Mouse (Mus musculus) heart, embryonic 16.5 days (tissue): ENCODE results near the gene Asb18. TPM values are rescaled to one million over a fixed set of nuclear protein-coding genes. Genes with fewer than 3 reads are reported as not detected.

Experiments
- ATAC-seq: fragments of 200-750 bp; cut with Nextera tagmentation; replicated peaks from 2 replicates; pipeline ENCODE4 v1.8.0; 2017; ENCODE audit warnings: moderate number of reproducible peaks; ENCODE audit not compliant: insufficient read depth, low FRiP score; ENCODE audit errors: extremely low read depth
- H3K27ac ChIP-seq: fragments of 300-500 bp; sonication (generic); 2 replicates; pipeline ENCODE4 v1.5.1; 2014; ENCODE audit warnings: mild to moderate bottlenecking, low read length, control low read depth, moderate library complexity
- H3K27me3 ChIP-seq: fragments of 300-500 bp; sonication (generic); 2 replicates; pipeline ENCODE4 v1.6.1; 2014; ENCODE audit warnings: low read length, mixed read lengths; ENCODE audit not compliant: control insufficient read depth, insufficient read depth
- H3K36me3 ChIP-seq: fragments of 300-500 bp; sonication (generic); 2 replicates; pipeline ENCODE4 v1.6.1; 2014; ENCODE audit not compliant: control insufficient read depth, insufficient read depth
- H3K4me1 ChIP-seq: fragments of 300-500 bp; sonication (generic); 2 replicates; pipeline ENCODE4 v1.6.1; 2014; ENCODE audit warnings: low read length, mixed read lengths; ENCODE audit not compliant: control insufficient read depth, insufficient read depth
- H3K4me2 ChIP-seq: fragments of 300-500 bp; sonication (generic); 2 replicates; pipeline ENCODE4 v1.6.1; 2014; ENCODE audit warnings: low read depth, mild to moderate bottlenecking, control low read depth, low read length
- H3K4me3 ChIP-seq: fragments of 300-500 bp; sonication (generic); 2 replicates; pipeline ENCODE4 v1.5.1; 2014; ENCODE audit warnings: mild to moderate bottlenecking, control low read depth, low read length
- H3K9ac ChIP-seq: fragments of 300-500 bp; sonication (generic); 2 replicates; pipeline ENCODE4 v1.6.1; 2014; ENCODE audit warnings: low read length, control low read depth
- H3K9me3 ChIP-seq: fragments of 300-500 bp; sonication (generic); replicated peaks from 2 replicates; pipeline ENCODE4 v1.6.1; 2016; ENCODE audit warnings: low read length; ENCODE audit not compliant: control insufficient read depth
- WGBS: fragments of 180-500 bp; shearing (Covaris S2); extraction: QIAGEN DNeasy Blood & Tissue Kit; methylation state at CpG from one replicate; pipeline ENCODE4 v1.1.7; 2014; 5-methylcytosine and 5-hydroxymethylcytosine counted together
- polyA plus RNA-seq: library from polyadenylated mRNA; unstranded; fragments of >200 nt; fragmentation: Nextera tagmentation; extraction: Ambion mirVana; gene quantifications from 2 replicates; pipeline ENCODE4 v1.2.1, GENCODE M21; 2015

Gene Asb18
- polyA plus RNA-seq, 1 experiment from 2014 or later = 0.79 TPM

DNA sequence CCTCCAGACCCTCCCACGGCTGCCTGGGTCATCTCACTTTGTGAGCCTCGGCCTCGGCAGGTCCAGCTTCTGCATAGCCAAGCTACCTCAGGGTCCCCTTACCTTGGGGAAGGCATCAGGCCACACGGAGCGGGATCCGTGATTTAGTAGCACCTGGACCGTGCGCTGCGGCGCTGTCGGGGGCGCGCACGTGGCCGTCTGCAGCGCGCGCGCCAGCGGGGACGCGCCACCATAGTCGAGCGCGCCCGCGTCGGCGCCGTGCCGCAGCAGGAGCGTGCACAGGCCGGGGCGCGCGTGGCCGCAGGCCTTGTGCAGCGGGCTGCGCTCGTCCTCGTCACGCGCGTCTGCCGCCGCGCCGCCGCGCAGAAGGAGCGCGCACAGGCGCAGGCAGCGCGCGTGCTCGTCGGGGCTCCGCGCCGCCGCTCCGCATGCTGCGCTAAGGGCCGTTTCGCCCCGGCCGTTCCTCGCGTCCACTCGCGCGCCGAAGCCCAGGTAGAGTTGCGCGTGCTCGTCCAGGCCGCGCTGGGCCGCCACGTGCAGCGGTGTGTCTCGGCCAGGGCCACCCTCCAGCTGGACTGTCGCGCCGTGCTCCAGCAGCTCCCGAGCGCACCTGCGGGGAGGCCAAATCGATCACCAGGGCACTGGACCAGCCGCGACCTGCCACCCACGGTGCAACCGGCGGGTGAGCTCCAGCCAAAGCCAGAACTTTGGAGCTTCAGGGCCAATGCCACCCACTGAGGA lies 46.2 kb downstream of the Asb18 start:
- under 1% methylated on average over 95 of the region's 95 CpGs for WGBS
- 0 out of 2 replicates have a peak, but pooled peaks have one; percentile 18 for ATAC-seq

DNA sequence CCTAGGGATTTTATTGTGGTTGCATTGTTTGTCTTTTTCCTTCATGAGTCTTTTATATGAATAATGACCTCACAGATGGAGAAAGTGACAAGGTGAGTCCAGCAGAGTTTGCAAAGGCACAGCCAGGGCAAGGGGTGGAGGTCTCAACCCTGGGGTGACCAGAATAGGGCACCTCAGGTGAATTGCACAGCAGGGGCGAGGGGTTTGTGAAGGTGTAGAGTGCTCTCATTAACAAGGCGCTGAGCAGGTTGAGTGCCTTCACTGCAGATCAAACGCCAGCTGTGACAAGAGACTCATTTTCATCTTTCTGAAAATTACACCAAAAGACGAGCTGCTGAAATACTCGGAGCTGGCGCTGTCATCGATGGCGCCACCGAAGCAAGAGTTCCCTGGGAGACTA lies 46.9 kb downstream of the Asb18 start:
- no peak for ATAC-seq

More for the DNA sequence above, 46.2 kb downstream of the Asb18 start:
- Histone ChIP-seq H3K4me3 (peak overlapping the region; percentile 65), H3K4me1 (no peaks in the 10 kb centered on the region), H3K9ac (peak overlapping the region; percentile 69), H3K9me3 (no peaks in the 10 kb centered on the region), H3K4me2 (peak overlapping the region; percentile 94), H3K27ac (no peak overlapping the region), H3K36me3 (no peaks in the 10 kb centered on the region), H3K27me3 (peaks cover 55% of the 10 kb centered on the region)

DNA sequence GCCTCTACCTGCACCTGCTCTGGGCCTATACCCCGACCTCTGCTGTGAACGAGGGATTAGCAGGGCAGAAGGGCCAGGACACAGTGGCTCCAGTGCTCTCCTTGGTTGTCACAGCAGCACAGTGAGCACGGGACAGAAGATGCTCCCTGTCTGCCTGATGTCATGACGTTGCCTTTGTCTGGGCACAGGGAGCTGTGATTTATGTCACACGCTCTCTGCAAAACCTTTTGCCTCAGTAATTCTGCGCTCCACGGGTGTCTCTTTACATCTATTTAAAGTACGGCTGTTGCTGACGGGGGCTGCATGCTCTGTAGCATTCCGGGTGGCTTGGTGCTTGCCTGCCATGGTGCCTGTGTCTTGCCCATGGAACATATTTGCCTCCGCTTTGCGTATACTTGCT lies 50.0 kb downstream of the Asb18 start:
- no peak overlapping the region for H3K27ac ChIP-seq
- H3K4me3 ChIP-seq = no peak overlapping the region
- H3K9ac ChIP-seq = no peak overlapping the region
- peaks cover 42% of the 10 kb centered on the region for H3K27me3 ChIP-seq
- 72% methylated on average over 12 of the region's 12 CpGs for WGBS
- H3K4me1 ChIP-seq = no peaks in the 10 kb centered on the region
- ATAC-seq = no peak
- no peak overlapping the region for H3K4me2 ChIP-seq
- H3K36me3 ChIP-seq = no peaks in the 10 kb centered on the region
- H3K9me3 ChIP-seq = no peaks in the 10 kb centered on the region

More for the DNA sequence above, 46.9 kb downstream of the Asb18 start:
- Histone ChIP-seq H3K27me3 (peaks cover 62% of the 10 kb centered on the region), H3K27ac (no peak overlapping the region), H3K4me3 (peak overlapping the region; percentile 65; the same call in 1 of the 2 replicates), H3K4me2 (peak overlapping the region; percentile 94), H3K36me3 (no peaks in the 10 kb centered on the region), H3K9me3 (no peaks in the 10 kb centered on the region), H3K4me1 (no peaks in the 10 kb centered on the region), H3K9ac (no peak overlapping the region)
- 23% methylated on average over 9 of the region's 9 CpGs for WGBS

DNA sequence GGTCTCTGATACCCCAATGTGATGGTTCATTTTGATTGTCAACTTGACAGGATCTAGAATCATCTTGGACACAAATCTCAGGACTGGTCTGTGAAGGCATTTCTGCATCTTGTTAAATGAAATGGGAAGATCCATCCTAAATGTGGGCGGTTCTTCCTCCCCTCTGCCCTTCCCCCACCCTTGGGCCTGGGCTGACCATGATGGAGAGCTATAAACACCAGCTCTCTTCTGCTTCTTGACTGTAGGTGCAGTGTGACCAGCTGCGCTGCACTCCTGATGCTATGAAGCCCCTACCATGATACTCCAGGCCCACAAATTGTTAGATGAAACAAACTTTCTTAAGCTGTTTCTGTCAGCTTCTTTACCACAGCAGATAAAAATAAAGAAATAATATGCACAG lies 51.2 kb downstream of the Asb18 start:
- Histone ChIP-seq H3K4me2 (no peak overlapping the region), H3K4me3 (no peak overlapping the region), H3K9ac (no peak overlapping the region), H3K9me3 (no peaks in the 10 kb centered on the region), H3K27me3 (peaks cover 33% of the 10 kb centered on the region), H3K27ac (no peak overlapping the region), H3K4me1 (no peaks in the 10 kb centered on the region), H3K36me3 (no peaks in the 10 kb centered on the region)
- no peak for ATAC-seq
- WGBS = 86% methylated on average over 2 of the region's 2 CpGs

DNA sequence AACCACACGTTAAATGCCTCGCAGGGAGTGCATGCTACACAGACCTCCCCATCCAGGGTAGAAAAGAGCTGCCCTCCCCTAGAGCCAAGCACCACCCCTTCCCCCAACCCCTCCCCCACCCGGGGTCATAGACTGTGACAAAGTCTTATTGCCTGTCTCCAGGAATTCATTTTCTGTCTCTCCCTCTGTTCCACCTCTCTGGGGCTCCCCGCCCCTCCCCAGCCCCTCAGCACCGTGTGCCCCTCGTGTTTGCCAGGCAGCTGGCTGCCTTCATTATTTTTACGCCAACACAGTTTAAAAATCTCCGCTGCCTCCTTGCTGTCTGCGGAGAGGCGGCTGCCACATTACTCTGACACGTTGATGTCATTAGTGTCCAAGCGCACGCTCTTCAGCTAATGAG lies 52.4 kb downstream of the Asb18 start:
- H3K36me3 ChIP-seq = no peaks in the 10 kb centered on the region
- H3K27me3 ChIP-seq = peaks cover 21% of the 10 kb centered on the region
- no peaks in the 10 kb centered on the region for H3K4me1 ChIP-seq
- no peak for ATAC-seq
- H3K9me3 ChIP-seq = no peaks in the 10 kb centered on the region
- no peak overlapping the region for H3K4me3 ChIP-seq
- H3K27ac ChIP-seq = no peak overlapping the region
- H3K4me2 ChIP-seq = no peak overlapping the region
- WGBS = 34% methylated on average over 13 of the region's 13 CpGs
- no peak overlapping the region; the same call in 1 of the 2 replicates for H3K9ac ChIP-seq

DNA sequence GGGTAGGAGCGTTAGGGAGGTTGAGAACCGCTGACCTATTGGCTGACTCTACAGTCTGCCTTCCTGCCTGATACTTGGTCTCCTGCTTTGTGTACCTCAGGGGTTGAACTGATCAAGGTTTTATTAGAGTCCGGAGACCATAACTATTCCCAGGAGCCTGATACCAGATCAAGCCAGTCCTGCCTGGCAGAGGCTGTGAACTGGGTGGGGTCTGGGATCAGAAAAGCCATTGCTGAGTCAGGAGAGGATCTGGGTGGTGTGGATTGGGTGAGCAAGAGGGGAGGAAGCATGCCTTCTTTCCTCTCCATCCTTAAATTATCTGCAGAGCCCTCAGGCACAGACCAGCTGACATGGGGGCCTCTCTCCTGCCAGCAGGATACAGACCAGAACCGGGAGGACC lies 55.1 kb downstream of the Asb18 start:
- H3K4me2 ChIP-seq = no peak overlapping the region
- H3K9me3 ChIP-seq = no peaks in the 10 kb centered on the region
- H3K27me3 ChIP-seq = peaks cover 17% of the 10 kb centered on the region

DNA sequence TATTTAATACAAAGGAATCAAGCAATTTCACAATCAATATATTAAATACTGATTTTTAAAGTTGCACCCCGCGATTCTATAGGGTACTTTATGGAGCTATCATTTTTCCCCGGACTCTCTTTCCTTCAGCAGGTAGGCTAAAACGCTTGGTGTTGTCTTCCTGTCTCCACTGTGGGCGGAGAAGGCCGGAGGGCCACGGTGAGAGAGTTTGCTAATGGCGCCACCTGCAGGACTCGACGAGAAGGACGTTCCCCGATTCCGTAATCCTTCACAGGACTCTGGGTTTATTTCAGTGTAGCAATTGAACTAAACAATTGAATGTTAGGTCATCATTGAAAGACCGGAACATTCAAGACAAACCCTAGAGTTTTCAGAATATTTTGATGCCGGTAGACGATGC lies 71.3 kb downstream of the Asb18 start:
- WGBS = 2% methylated on average over 16 of the region's 16 CpGs
- no peak for ATAC-seq
- Histone ChIP-seq H3K36me3 (no peaks in the 10 kb centered on the region), H3K27ac (no peak overlapping the region), H3K9me3 (peaks cover 3% of the 10 kb centered on the region; the same call in 1 of the 2 replicates), H3K9ac (no peak overlapping the region), H3K4me1 (peaks cover 8% of the 10 kb centered on the region), H3K4me3 (no peak overlapping the region), H3K27me3 (peaks cover 65% of the 10 kb centered on the region), H3K4me2 (peak overlapping the region; percentile 10; the same call in 1 of the 2 replicates)

More for the DNA sequence above, 55.1 kb downstream of the Asb18 start:
- Histone ChIP-seq H3K4me3 (no peak overlapping the region), H3K36me3 (no peaks in the 10 kb centered on the region), H3K4me1 (no peaks in the 10 kb centered on the region), H3K27ac (no peak overlapping the region), H3K9ac (no peak overlapping the region)
- WGBS = 72% methylated on average over 4 of the region's 4 CpGs
- no peak for ATAC-seq

DNA sequence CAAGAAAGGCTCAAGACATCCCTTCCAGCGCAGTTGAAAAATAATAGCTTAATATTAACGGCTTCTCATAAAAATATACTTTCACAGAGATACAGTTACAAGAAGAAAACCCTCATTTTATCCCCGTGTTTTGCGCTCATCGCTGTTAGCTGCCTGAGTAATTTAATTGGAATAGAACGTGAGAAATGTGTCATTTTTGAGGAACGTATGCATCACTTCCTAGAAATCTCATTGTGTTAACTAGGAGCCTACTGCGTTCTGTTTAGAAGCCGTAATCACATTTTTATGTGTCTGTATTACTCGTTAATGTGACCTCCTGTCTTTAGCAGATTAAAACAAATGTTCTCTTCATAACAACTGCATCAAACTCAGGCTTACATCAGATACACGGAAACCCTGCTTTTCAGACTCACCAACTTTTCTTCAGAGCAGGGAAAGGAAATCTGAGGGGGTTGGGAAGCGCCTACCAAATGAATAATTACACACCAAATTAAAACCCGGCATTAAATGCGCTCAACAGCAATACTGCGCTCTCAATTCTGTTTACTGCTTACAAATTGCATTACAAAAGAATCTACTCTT lies 72.0 kb downstream of the Asb18 start:
- peak overlapping the region; percentile 57 for H3K4me2 ChIP-seq
- WGBS = 9% methylated on average over 15 of the region's 15 CpGs
- H3K27ac ChIP-seq = no peak overlapping the region
- peaks cover 8% of the 10 kb centered on the region for H3K4me1 ChIP-seq
- H3K36me3 ChIP-seq = no peaks in the 10 kb centered on the region
- H3K4me3 ChIP-seq = peak overlapping the region; percentile 40
- peaks cover 3% of the 10 kb centered on the region; the same call in 1 of the 2 replicates for H3K9me3 ChIP-seq
- H3K9ac ChIP-seq = no peak overlapping the region
- peaks cover 72% of the 10 kb centered on the region for H3K27me3 ChIP-seq
- no peak for ATAC-seq

DNA sequence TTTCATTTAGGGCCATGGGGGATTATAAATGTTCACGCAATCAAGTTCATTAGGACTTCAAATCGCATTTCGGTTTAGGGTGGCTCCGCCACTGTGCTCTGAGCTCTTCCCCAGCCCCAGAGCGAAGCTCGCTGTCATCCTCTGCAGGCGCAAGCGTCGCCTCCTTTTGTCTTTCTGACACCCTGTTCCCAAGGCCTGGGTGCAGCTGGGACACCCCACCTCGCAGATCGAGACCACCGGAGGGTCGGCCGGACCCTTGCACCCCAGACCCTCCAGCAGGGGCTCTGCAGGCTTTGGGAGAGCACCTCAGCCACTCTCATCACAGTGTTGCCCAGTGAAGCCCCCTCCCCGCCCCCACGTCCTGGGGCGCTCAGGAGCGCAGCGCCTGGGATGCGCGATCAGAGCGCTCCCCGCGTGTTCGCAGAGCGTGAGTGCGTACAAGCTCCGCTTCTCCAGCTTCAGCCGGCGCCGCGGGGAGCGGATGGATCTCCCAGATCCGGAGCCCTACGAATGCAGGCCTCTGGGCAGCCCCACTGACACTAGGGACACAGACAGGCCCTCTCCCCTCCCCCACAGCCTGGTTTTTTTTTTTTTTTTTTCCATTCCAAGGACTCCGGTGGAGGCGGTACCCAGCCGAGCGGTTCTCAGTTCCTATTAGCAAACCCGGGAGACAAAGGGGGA lies 72.6 kb downstream of the Asb18 start:
- H3K36me3 ChIP-seq = no peaks in the 10 kb centered on the region

More for the DNA sequence above, 72.6 kb downstream of the Asb18 start:
- ATAC-seq = no peak
- peaks cover 8% of the 10 kb centered on the region for H3K4me1 ChIP-seq
- peaks cover 3% of the 10 kb centered on the region; the same call in 1 of the 2 replicates for H3K9me3 ChIP-seq
- H3K4me3 ChIP-seq = peak overlapping the region; percentile 40
- H3K27ac ChIP-seq = no peak overlapping the region
- WGBS = under 1% methylated on average over 40 of the region's 40 CpGs
- peak overlapping the region; percentile 57 for H3K4me2 ChIP-seq
- peaks cover 76% of the 10 kb centered on the region for H3K27me3 ChIP-seq
- H3K9ac ChIP-seq = peak overlapping the region; percentile 21; the same call in 1 of the 2 replicates
